Mouse (Mus musculus): ENCODE measurements around the gene Slc25a33.
"Not testable (repeated sequence)": the region's sequence is repeated elsewhere in the genome, so short reads cannot be mapped to it uniquely, and the experiment has no call there.

The Slc25a33 gene

GRCm38 (mm10) chr4:149756546-149756945 is 17.5 kb downstream of the Slc25a33 start:
- not testable (repeated sequence) for DNase-seq (ENCODE audit: low spot score)

GRCm38 (mm10) chr4:149752836-149753235 is 21.2 kb downstream of the Slc25a33 start:
- DNase-seq (ENCODE audit: low spot score) = no peak

- DNase-seq (ENCODE audit: low spot score) = peak; percentile 60
Measured at GRCm38 (mm10) chr4:149752124-149752799, 21.8 kb downstream of the Slc25a33 start.

- no peak for DNase-seq (ENCODE audit: low spot score)
Measured at GRCm38 (mm10) chr4:149750671-149751070, 23.4 kb downstream of the Slc25a33 start.

- not testable (repeated sequence) for DNase-seq (ENCODE audit: low spot score)
Measured at GRCm38 (mm10) chr4:149749663-149750015, 24.4 kb downstream of the Slc25a33 start.

- DNase-seq (ENCODE audit: low spot score) = no peak
Measured at GRCm38 (mm10) chr4:149749003-149749662, 24.9 kb downstream of the Slc25a33 start.

- DNase-seq (ENCODE audit: low spot score) = no peak
Measured at GRCm38 (mm10) chr4:149744119-149744518, 30.0 kb downstream of the Slc25a33 start.

GRCm38 (mm10) chr4:149742011-149742530 is 32.0 kb downstream of the Slc25a33 start:
- no peak for DNase-seq (ENCODE audit: low spot score)

GRCm38 (mm10) chr4:149740301-149740700 is 33.8 kb downstream of the Slc25a33 start:
- no peak for DNase-seq (ENCODE audit: low spot score)

GRCm38 (mm10) chr4:149739478-149739877 is 34.6 kb downstream of the Slc25a33 start:
- DNase-seq (ENCODE audit: low spot score) = no peak

- DNase-seq (ENCODE audit: low spot score) = peak; percentile 96
Measured at GRCm38 (mm10) chr4:149737383-149738324, 36.4 kb downstream of the Slc25a33 start, which contains the start of gene Tmem201. TSS of gene Tmem201 (minus strand) at chr4:149738044.

GRCm38 (mm10) chr4:149736581-149736980 is 37.5 kb downstream of the Slc25a33 start:
- DNase-seq (ENCODE audit: low spot score) = peak; percentile 35

- no peak for DNase-seq (ENCODE audit: low spot score)
Measured at GRCm38 (mm10) chr4:149735624-149736250, 38.3 kb downstream of the Slc25a33 start.

GRCm38 (mm10) chr4:149734730-149735475 is 39.2 kb downstream of the Slc25a33 start:
- no peak for DNase-seq (ENCODE audit: low spot score)

- no peak for DNase-seq (ENCODE audit: low spot score)
Measured at GRCm38 (mm10) chr4:149734246-149734645, 39.8 kb downstream of the Slc25a33 start.

- DNase-seq (ENCODE audit: low spot score) = no peak
Measured at GRCm38 (mm10) chr4:149733748-149734147, 40.3 kb downstream of the Slc25a33 start.

- no peak for DNase-seq (ENCODE audit: low spot score)
Measured at GRCm38 (mm10) chr4:149732800-149733199, 41.3 kb downstream of the Slc25a33 start.

- no peak for DNase-seq (ENCODE audit: low spot score)
Measured at GRCm38 (mm10) chr4:149732313-149732712, 41.8 kb downstream of the Slc25a33 start.

GRCm38 (mm10) chr4:149730827-149731226 is 43.2 kb downstream of the Slc25a33 start:
- DNase-seq (ENCODE audit: low spot score) = no peak

GRCm38 (mm10) chr4:149728810-149729209 is 45.3 kb downstream of the Slc25a33 start:
- no peak for DNase-seq (ENCODE audit: low spot score)

GRCm38 (mm10) chr4:149727636-149728035 is 46.4 kb downstream of the Slc25a33 start:
- DNase-seq (ENCODE audit: low spot score) = no peak

All from urinary bladder, postnatal 25 days (tissue).